Mouse (Mus musculus) thymus, postnatal 4 days (tissue): ENCODE measurements around the gene Hlf.

ENCODE experiments used
- DNase-seq: peaks from one replicate; pipeline ENCODE4 v3.0.0; 2021

The Hlf gene

GRCm38 (mm10) chr11:90370367-90370766 lies 20.3 kb downstream of the Hlf start:
- no peak for DNase-seq

- DNase-seq, result no peak
These were observed 21.1 kb downstream of the Hlf start for GRCm38 (mm10) chr11:90369605-90370004.

GRCm38 (mm10) chr11:90369115-90369514 lies 21.6 kb downstream of the Hlf start:
- no peak for DNase-seq

- DNase-seq, result no peak
These were observed 22.5 kb downstream of the Hlf start for GRCm38 (mm10) chr11:90367894-90368860.

- no peak for DNase-seq
These were observed 25.8 kb downstream of the Hlf start for GRCm38 (mm10) chr11:90364865-90365264.

GRCm38 (mm10) chr11:90363821-90364497 lies 26.7 kb downstream of the Hlf start:
- DNase-seq, result no peak

GRCm38 (mm10) chr11:90363406-90363805 lies 27.3 kb downstream of the Hlf start:
- peak; percentile 74 for DNase-seq

GRCm38 (mm10) chr11:90360536-90360935 lies 30.2 kb downstream of the Hlf start:
- no peak for DNase-seq

GRCm38 (mm10) chr11:90358063-90358462 lies 32.6 kb downstream of the Hlf start:
- DNase-seq, result no peak

GRCm38 (mm10) chr11:90357371-90357770 lies 33.3 kb downstream of the Hlf start:
- DNase-seq, result no peak

GRCm38 (mm10) chr11:90356495-90357304 lies 34.0 kb downstream of the Hlf start:
- DNase-seq, result no peak

- DNase-seq, result no peak
These were observed 34.7 kb downstream of the Hlf start for GRCm38 (mm10) chr11:90356036-90356435.

- DNase-seq, result no peak
These were observed 35.4 kb downstream of the Hlf start for GRCm38 (mm10) chr11:90355270-90355681.

GRCm38 (mm10) chr11:90352696-90353095 lies 38.0 kb downstream of the Hlf start:
- DNase-seq, result no peak

GRCm38 (mm10) chr11:90350153-90350512 lies 40.6 kb downstream of the Hlf start:
- DNase-seq, result no peak

- no peak for DNase-seq
These were observed 41.1 kb downstream of the Hlf start for GRCm38 (mm10) chr11:90349486-90350152.

GRCm38 (mm10) chr11:90347667-90348459 lies 42.8 kb downstream of the Hlf start:
- no peak for DNase-seq

GRCm38 (mm10) chr11:90345746-90346145 lies 44.9 kb downstream of the Hlf start:
- DNase-seq, result no peak

- DNase-seq, result no peak
These were observed 47.8 kb downstream of the Hlf start for GRCm38 (mm10) chr11:90342858-90343257.

- DNase-seq, result no peak
These were observed 48.4 kb downstream of the Hlf start for GRCm38 (mm10) chr11:90342267-90342666.

GRCm38 (mm10) chr11:90340836-90341235 lies 49.9 kb downstream of the Hlf start:
- no peak for DNase-seq

- DNase-seq, result no peak
These were observed 55.9 kb downstream of the Hlf start for GRCm38 (mm10) chr11:90334816-90335215.
